Mouse (Mus musculus): ENCODE measurements around the gene Fancc. TPM values are rescaled to one million over a fixed set of nuclear protein-coding genes. Genes with fewer than 3 reads are reported as not detected.

The Fancc gene
- polyA plus RNA-seq, 1 experiment from 2014 or later = 13.5 TPM

GRCm38 (mm10) chr13:63411310-63412022 lies 85.6 kb downstream of the Fancc start:
- Histone ChIP-seq H3K9ac (peak overlapping the region; percentile 49), H3K4me1 (peaks cover 44% of the 10 kb centered on the region), H3K4me2 (peak overlapping the region; percentile 67), H3K27me3 (replicated peaks) (no peaks in the 10 kb centered on the region), H3K36me3 (no peaks in the 10 kb centered on the region), H3K4me3 (peak overlapping the region; percentile 21), H3K27ac (peak overlapping the region; percentile 87), H3K9me3 (replicated peaks) (no peaks in the 10 kb centered on the region)
- peak; percentile 75 for ATAC-seq
- 22% methylated on average over 4 of the region's 4 CpGs for WGBS (ENCODE audit: insufficient replicate concordance)

DNA sequence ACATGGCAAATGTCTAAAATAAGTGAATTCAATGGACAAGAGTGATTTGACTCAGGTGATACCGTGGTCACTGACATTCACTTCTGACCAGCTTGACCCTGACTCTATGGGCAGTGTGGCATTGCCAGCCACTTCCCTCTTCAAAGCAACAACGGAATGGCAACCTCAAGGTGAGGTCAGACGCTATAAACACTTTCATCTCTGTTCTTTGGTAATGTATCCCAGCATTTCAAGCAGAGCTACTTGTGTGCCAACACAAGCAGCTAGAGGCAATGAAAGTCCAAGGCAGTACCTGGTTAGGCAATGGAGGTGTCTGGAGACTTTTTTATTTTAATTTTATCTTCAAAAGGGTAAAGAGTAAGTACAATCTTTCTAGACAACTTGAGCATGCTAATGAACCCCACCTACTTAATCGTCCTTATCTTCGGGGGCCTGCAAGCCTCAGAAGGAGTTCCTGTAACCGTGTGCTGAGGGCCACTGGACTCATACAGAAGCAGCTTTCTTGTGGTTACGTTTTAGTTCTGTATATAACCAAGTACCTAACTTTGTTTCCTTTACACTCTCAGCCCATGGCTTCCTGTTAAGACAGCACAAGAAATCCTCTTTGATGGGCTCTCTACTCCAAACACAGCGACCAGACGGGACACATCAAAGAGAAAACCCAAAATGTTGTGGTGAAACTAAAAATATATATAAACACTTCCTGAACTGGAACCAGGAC lies 86.3 kb downstream of the Fancc start:
- WGBS (ENCODE audit: insufficient replicate concordance) = 19% methylated on average over 9 of the region's 9 CpGs
- H3K36me3 ChIP-seq = no peaks in the 10 kb centered on the region
- no peaks in the 10 kb centered on the region for H3K9me3 ChIP-seq (replicated peaks)
- ATAC-seq = peak; percentile 95
- peaks cover 44% of the 10 kb centered on the region for H3K4me1 ChIP-seq
- H3K9ac ChIP-seq = peak overlapping the region; percentile 49
- no peaks in the 10 kb centered on the region for H3K27me3 ChIP-seq (replicated peaks)
- H3K4me3 ChIP-seq = peak overlapping the region; percentile 21
- peak overlapping the region; percentile 87 for H3K27ac ChIP-seq
- H3K4me2 ChIP-seq = peak overlapping the region; percentile 67

DNA sequence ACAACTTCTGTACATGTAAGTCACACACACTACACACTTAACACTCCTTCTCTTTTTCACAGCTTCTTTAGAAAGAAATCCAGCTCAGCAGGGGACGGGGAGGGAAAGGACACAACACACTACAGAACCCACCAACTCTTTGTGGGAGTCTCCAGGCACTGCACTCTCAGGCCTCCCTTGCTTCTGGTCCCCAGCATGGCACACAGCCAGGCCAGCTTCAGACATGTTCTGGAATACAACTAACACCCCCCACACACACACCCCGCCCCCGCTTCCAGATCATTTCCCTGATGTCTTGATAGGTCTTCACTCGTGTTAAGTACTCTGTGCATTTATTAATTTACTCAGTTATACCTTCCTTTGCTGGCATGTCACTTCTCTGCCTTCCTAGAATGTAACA lies 91.9 kb downstream of the Fancc start:
- no peak overlapping the region for H3K4me3 ChIP-seq
- H3K27ac ChIP-seq = no peak overlapping the region
- WGBS (ENCODE audit: insufficient replicate concordance) = 64% methylated on average over 4 of the region's 4 CpGs
- H3K4me2 ChIP-seq = no peak overlapping the region
- no peaks in the 10 kb centered on the region for H3K27me3 ChIP-seq (replicated peaks)
- peaks cover 13% of the 10 kb centered on the region for H3K4me1 ChIP-seq
- no peak overlapping the region for H3K9ac ChIP-seq
- no peaks in the 10 kb centered on the region for H3K36me3 ChIP-seq
- no peaks in the 10 kb centered on the region for H3K9me3 ChIP-seq (replicated peaks)
- no peak for ATAC-seq

GRCm38 (mm10) chr13:63404657-63405056 lies 92.4 kb downstream of the Fancc start:
- no peak for ATAC-seq
- 77% methylated on average over 2 of the region's 2 CpGs for WGBS (ENCODE audit: insufficient replicate concordance)
- H3K27ac ChIP-seq = no peak overlapping the region
- no peak overlapping the region for H3K4me2 ChIP-seq
- no peak overlapping the region for H3K9ac ChIP-seq
- no peak overlapping the region for H3K4me3 ChIP-seq
- peaks cover 8% of the 10 kb centered on the region for H3K4me1 ChIP-seq
- no peaks in the 10 kb centered on the region for H3K27me3 ChIP-seq (replicated peaks)
- 0 out of 2 replicates have a peak, but pooled peaks cover 4% of the 10 kb centered on the region for H3K36me3 ChIP-seq
- H3K9me3 ChIP-seq (replicated peaks) = no peaks in the 10 kb centered on the region

DNA sequence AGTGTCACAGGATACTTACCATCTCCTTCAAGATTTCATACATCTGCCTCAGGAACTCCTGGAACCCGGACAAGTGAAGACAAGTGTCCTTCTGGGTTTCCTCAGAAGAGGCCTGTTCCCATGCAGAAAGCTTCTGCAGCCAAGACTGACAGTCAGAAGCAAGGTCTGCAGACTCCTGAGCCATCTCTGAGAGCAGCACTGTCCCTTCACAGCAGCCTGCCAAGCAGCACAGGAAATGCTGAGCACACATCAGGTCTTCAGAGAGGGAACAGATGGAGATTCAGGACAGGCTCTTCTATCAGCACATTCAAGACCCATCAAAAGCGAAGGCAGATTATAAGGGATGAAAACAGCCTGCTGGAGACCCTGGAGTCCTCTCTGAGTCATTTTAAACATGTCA lies 94.3 kb downstream of the Fancc start:
- H3K4me3 ChIP-seq = no peak overlapping the region
- H3K4me2 ChIP-seq = no peak overlapping the region
- H3K9ac ChIP-seq = no peak overlapping the region
- H3K36me3 ChIP-seq = 0 out of 2 replicates have a peak, but pooled peaks cover 4% of the 10 kb centered on the region
- H3K27ac ChIP-seq = no peak overlapping the region
- 51% methylated on average over 2 of the region's 2 CpGs for WGBS (ENCODE audit: insufficient replicate concordance)
- no peak for ATAC-seq
- H3K9me3 ChIP-seq (replicated peaks) = no peaks in the 10 kb centered on the region
- no peaks in the 10 kb centered on the region for H3K4me1 ChIP-seq
- H3K27me3 ChIP-seq (replicated peaks) = no peaks in the 10 kb centered on the region

DNA sequence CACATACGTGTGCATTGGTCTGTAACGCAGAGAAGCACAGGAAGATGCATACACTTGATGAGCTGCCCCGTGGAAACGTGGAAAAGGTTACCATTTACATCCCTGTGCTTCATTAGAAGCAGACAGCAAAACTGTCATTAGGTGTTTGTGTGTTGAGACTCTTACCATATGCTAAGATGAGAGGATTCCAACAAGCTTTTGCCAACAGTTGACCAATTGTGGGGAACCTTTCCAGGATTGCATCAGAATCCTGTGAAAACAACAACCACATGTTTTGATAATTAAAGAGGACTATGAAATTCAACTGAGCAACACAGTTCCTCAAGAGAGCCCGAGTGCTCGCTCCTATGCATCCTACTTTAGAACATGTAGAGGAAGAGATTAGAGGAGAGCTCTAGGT lies 97.0 kb downstream of the Fancc start:
- ATAC-seq = no peak
- H3K4me1 ChIP-seq = no peaks in the 10 kb centered on the region
- H3K9ac ChIP-seq = no peak overlapping the region
- H3K9me3 ChIP-seq (replicated peaks) = no peaks in the 10 kb centered on the region
- 84% methylated on average over 6 of the region's 6 CpGs for WGBS (ENCODE audit: insufficient replicate concordance)
- no peak overlapping the region for H3K4me2 ChIP-seq
- H3K27ac ChIP-seq = no peak overlapping the region
- H3K36me3 ChIP-seq = 0 out of 2 replicates have a peak, but pooled peaks cover 4% of the 10 kb centered on the region
- no peaks in the 10 kb centered on the region for H3K27me3 ChIP-seq (replicated peaks)
- H3K4me3 ChIP-seq = no peak overlapping the region

DNA sequence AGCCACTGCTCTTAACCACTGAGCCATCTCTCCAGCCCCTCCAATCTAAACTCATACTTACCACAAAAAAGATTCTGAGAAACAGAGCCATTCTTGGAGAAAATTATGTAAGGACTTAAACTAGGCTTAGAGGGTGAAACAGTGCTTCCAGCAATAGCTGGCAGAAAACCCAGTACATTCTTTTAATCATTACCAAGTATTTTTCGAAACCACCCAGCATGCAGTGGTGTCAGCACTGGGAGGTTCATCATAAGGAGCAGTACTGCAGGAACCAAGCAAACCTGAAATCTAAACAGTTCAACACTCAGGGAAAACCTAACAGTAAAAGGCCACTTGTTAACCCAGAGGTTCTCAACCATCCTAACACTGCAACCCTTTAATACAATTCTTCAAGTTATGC lies 99.7 kb downstream of the Fancc start:
- Histone ChIP-seq H3K4me3 (no peak overlapping the region), H3K36me3 (0 out of 2 replicates have a peak, but pooled peaks cover 4% of the 10 kb centered on the region), H3K27ac (no peak overlapping the region), H3K9me3 (replicated peaks) (no peaks in the 10 kb centered on the region), H3K9ac (no peak overlapping the region), H3K4me1 (no peaks in the 10 kb centered on the region), H3K27me3 (replicated peaks) (no peaks in the 10 kb centered on the region), H3K4me2 (no peak overlapping the region)
- ATAC-seq = no peak
- 87% methylated on average over 1 of the region's 1 CpGs for whole genome bisulfite sequencing (ENCODE audit: insufficient replicate concordance)

DNA sequence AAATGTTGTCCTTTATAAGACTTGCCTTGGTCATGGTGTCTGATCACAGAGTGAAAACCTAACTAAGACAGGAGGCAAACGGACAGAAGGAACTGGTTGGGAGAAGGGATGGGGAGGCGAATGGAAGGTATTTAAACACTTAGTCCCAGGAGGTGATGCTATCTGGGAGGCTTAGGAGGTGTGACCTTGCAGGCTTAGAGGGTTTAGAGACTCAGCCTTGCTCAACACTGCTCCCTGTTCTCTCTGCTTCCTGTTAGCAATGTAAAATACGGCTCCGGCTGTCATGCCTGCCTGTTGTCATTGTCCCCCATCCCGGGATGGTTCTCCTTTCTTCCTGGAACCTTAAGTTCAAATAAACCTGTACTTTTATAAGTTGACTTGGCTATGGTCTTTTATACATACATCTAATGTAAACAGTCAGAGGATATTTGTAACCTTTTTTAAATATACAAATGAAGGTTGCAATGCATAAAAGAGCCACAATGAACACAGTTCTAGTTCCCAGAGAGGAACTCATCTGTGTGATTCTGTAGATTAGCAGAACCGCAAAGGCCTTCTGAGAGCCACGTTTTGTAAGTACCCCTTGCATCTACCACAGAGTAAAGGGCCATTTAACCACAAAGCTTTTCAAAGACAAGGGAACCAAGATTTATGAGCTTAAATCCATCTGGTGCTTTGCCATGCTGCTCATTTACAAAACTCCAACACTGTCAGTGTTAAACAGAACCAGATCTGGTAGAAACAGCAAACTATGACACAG lies 102.6 kb downstream of the Fancc start:
- Histone ChIP-seq H3K4me2 (no peak overlapping the region), H3K27me3 (replicated peaks) (no peaks in the 10 kb centered on the region), H3K4me3 (no peak overlapping the region), H3K9ac (no peak overlapping the region), H3K36me3 (no peaks in the 10 kb centered on the region), H3K4me1 (no peaks in the 10 kb centered on the region), H3K27ac (no peak overlapping the region), H3K9me3 (replicated peaks) (no peaks in the 10 kb centered on the region)
- WGBS (ENCODE audit: insufficient replicate concordance) = 56% methylated on average over 7 of the region's 7 CpGs
- no peak for ATAC-seq

GRCm38 (mm10) chr13:63385234-63385633 lies 111.8 kb downstream of the Fancc start:
- Histone ChIP-seq H3K4me3 (no peak overlapping the region), H3K36me3 (peaks cover 2% of the 10 kb centered on the region; the same call in 1 of the 2 replicates), H3K4me1 (no peaks in the 10 kb centered on the region), H3K4me2 (no peak overlapping the region), H3K27me3 (replicated peaks) (no peaks in the 10 kb centered on the region), H3K27ac (no peak overlapping the region), H3K9ac (no peak overlapping the region), H3K9me3 (replicated peaks) (no peaks in the 10 kb centered on the region)
- no peak for ATAC-seq
- 61% methylated on average over 2 of the region's 2 CpGs for WGBS (ENCODE audit: insufficient replicate concordance)

GRCm38 (mm10) chr13:63384775-63385174 lies 112.3 kb downstream of the Fancc start:
- H3K4me2 ChIP-seq = no peak overlapping the region
- WGBS (ENCODE audit: insufficient replicate concordance) = 84% methylated on average over 3 of the region's 3 CpGs
- no peak overlapping the region for H3K27ac ChIP-seq
- H3K9ac ChIP-seq = no peak overlapping the region
- no peak overlapping the region for H3K4me3 ChIP-seq
- ATAC-seq = no peak
- no peaks in the 10 kb centered on the region for H3K9me3 ChIP-seq (replicated peaks)
- peaks cover 2% of the 10 kb centered on the region; the same call in 1 of the 2 replicates for H3K36me3 ChIP-seq
- no peaks in the 10 kb centered on the region for H3K4me1 ChIP-seq
- no peaks in the 10 kb centered on the region for H3K27me3 ChIP-seq (replicated peaks)

GRCm38 (mm10) chr13:63382206-63382605 lies 114.9 kb downstream of the Fancc start:
- H3K9ac ChIP-seq = no peak overlapping the region
- H3K9me3 ChIP-seq (replicated peaks) = no peaks in the 10 kb centered on the region
- no peak overlapping the region for H3K27ac ChIP-seq
- H3K4me2 ChIP-seq = no peak overlapping the region
- no peak for ATAC-seq
- H3K27me3 ChIP-seq (replicated peaks) = no peaks in the 10 kb centered on the region
- peaks cover 2% of the 10 kb centered on the region; the same call in 1 of the 2 replicates for H3K36me3 ChIP-seq
- no peaks in the 10 kb centered on the region for H3K4me1 ChIP-seq
- H3K4me3 ChIP-seq = no peak overlapping the region
- WGBS (ENCODE audit: insufficient replicate concordance) = 78% methylated on average over 2 of the region's 2 CpGs

All from liver, embryonic 12.5 days (tissue).